Mouse (Mus musculus): ENCODE data around the gene Wdr91.

DNA sequence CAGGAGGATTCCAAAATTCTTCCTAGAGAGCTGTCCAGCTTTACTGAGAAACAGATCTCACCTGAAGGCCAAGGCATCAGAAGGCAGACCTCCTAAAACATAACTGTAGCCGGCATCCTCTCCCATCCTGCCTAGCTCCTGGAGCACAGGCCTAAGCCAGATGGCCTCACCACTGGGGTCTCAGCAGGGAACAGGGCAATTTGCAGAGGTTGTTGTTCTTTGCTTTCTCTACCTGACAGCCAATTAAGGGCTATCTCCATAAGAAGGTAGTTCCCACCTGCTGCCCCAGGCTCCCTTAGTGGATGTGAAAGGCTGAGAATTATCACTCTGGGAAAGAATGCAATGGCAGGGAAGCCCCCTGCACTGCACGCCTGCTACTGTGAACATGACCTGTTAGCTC, 9.7 kb downstream of the Wdr91 start:
- TF ChIP-seq ZNF384 (IDR thresholded peaks at IDR 0.05; ENCODE audit: low read depth, low read length) (no peak), MAFK (IDR thresholded peaks at IDR 0.05; ENCODE audit: insufficient read depth, low read depth, low read length) (no peak), HCFC1 (IDR thresholded peaks at IDR 0.05; ENCODE audit: borderline replicate concordance, insufficient read depth, low read length) (no peak)
